Mouse (Mus musculus): ENCODE data around the gene Tmem220. TPM values are rescaled to one million over a fixed set of nuclear protein-coding genes. Genes with fewer than 3 reads are reported as not detected.

Gene Tmem220
- total and polyA plus RNA-seq, 3 experiments = 0.30 to 1.6 (median 0.36) TPM

DNA sequence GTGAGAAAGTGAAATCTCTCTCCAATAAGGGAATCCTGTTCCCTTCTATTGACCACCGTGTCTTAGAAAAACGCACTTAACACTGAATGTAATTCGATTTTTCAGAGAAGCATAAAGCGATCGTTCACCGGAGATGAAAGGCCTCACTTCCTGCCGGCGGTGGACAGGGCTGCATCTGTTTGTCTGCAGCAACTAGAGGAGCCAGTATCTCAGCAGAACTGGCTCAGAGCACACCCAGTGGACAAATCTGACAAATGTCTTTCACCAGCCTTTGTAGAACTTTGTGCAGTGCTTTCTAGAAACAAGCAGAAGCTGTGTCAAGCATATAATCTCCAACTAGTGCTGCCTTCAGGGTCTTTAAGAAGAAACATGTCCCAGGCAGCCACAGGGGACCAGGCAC is 14.5 kb upstream of the Tmem220 start:
- H3K9me3 ChIP-seq (replicated peaks; ENCODE audit: low read length) = no peaks in the 10 kb centered on the region
- dilution Hi-C loops (cut with MboI; ENCODE audit: extremely low pct_ligation_motif_present, extremely low pct_unique_long_range_greater_than_20kb, low sequenced_read_pairs) (no loop called here), in situ Hi-C loops (cut with MboI; ENCODE audit: low pct_ligation_motif_present, low pct_unique_long_range_greater_than_20kb, low sequenced_read_pairs) (loop anchor here (10.0 kb wide), 1 partner anchor 106 kb away; no protein-coding TSS in a partner anchor)
- no peak overlapping the region for H3K27ac ChIP-seq (ENCODE audit: insufficient read depth, low read depth)
- H3K4me3 ChIP-seq (replicated peaks in 1 of 3; ENCODE audit: low read depth in 2 of 3, low read length in 2 of 3, poor library complexity in 1 of 3) = no peak overlapping the region
- H3K4me1 ChIP-seq (ENCODE audit: control insufficient read depth in 1 of 2, insufficient read depth in 2 of 2) = peaks cover 0 to 3% of the 10 kb centered on the region in 2 experiments; a peak in 1 of 4 replicates
- no peak overlapping the region for H3K9ac ChIP-seq (ENCODE audit: insufficient read depth, low read depth)
- H3K27me3 ChIP-seq (replicated peaks) = peaks cover 31% of the 10 kb centered on the region
- peak; percentile 26 for DNase-seq (ENCODE audit: extremely low read depth)
- peak overlapping the region; percentile 53; the same call in 1 of the 2 replicates for H3K4me2 ChIP-seq (ENCODE audit: insufficient read depth, low read depth, poor library complexity, severe bottlenecking)
- no peaks in the 10 kb centered on the region for H3K79me2 ChIP-seq (replicated peaks; ENCODE audit: control insufficient read depth, extremely low read depth, insufficient read depth, poor library complexity, severe bottlenecking)
- TF ChIP-seq ELF1 (IDR thresholded peaks at IDR 0.05; ENCODE audit: low read depth, low read length) = peak; percentile 28; the same call in 1 of the 2 replicates
- TF ChIP-seq USF1 (IDR thresholded peaks at IDR 0.05; ENCODE audit: low read depth, low read length) = no peak
- no peak for TF ChIP-seq NRF1 (IDR thresholded peaks at IDR 0.05; ENCODE audit: low read depth, low read length)
- TF ChIP-seq RAD21 (IDR thresholded peaks at IDR 0.05; ENCODE audit: low read depth, low read length) = peak; percentile 19
- no peak for TF ChIP-seq GABPA (IDR thresholded peaks at IDR 0.05; ENCODE audit: insufficient replicate concordance, low read depth, low read length)
- peak in 1 of 2 experiments; percentile 59; a peak in 2 of 4 replicates for TF ChIP-seq CTCF (conservative IDR thresholded peaks at IDR 0.05 in 1 of 2, IDR thresholded peaks at IDR 0.05 in 1 of 2; ENCODE audit: low read depth in 2 of 2, low read length in 2 of 2)
- no peak for TF ChIP-seq MEF2A (IDR thresholded peaks at IDR 0.05; ENCODE audit: borderline replicate concordance, low read depth, low read length)
- H3K36me3 ChIP-seq (replicated peaks in 1 of 2; ENCODE audit: control insufficient read depth in 1 of 2, insufficient read depth in 1 of 2, low read length in 1 of 2) = no peaks in the 10 kb centered on the region

- H3K9me3 ChIP-seq (replicated peaks; ENCODE audit: low read length) = no peaks in the 10 kb centered on the region
- peaks cover 0 to 3% of the 10 kb centered on the region in 2 experiments; a peak in 1 of 4 replicates for H3K4me1 ChIP-seq (ENCODE audit: control insufficient read depth in 1 of 2, insufficient read depth in 2 of 2)
- no peak overlapping the region for H3K27ac ChIP-seq (ENCODE audit: insufficient read depth, low read depth)
- in situ Hi-C loops (cut with MboI; ENCODE audit: low pct_ligation_motif_present, low pct_unique_long_range_greater_than_20kb, low sequenced_read_pairs) = loop anchor here (10.0 kb wide), 1 partner anchor 107 kb away; no protein-coding TSS in a partner anchor
- no peak overlapping the region for H3K9ac ChIP-seq (ENCODE audit: insufficient read depth, low read depth)
- peaks cover 38% of the 10 kb centered on the region for H3K27me3 ChIP-seq (replicated peaks)
- H3K36me3 ChIP-seq (replicated peaks in 1 of 2; ENCODE audit: control insufficient read depth in 1 of 2, insufficient read depth in 1 of 2, low read length in 1 of 2) = no peaks in the 10 kb centered on the region
- no peak overlapping the region for H3K4me3 ChIP-seq (replicated peaks in 1 of 3; ENCODE audit: low read depth in 2 of 3, low read length in 2 of 3, poor library complexity in 1 of 3)
- H3K79me2 ChIP-seq (replicated peaks; ENCODE audit: control insufficient read depth, extremely low read depth, insufficient read depth, poor library complexity, severe bottlenecking) = no peaks in the 10 kb centered on the region
- H3K4me2 ChIP-seq (ENCODE audit: insufficient read depth, low read depth, poor library complexity, severe bottlenecking) = no peak overlapping the region
- dilution Hi-C loops (cut with MboI; ENCODE audit: extremely low pct_ligation_motif_present, extremely low pct_unique_long_range_greater_than_20kb, low sequenced_read_pairs) = no loop called here
- TF ChIP-seq SMC3 (IDR thresholded peaks at IDR 0.05; ENCODE audit: low read depth, low read length) (no peak), NRF1 (IDR thresholded peaks at IDR 0.05; ENCODE audit: low read depth, low read length) (no peak), MEF2A (IDR thresholded peaks at IDR 0.05; ENCODE audit: borderline replicate concordance, low read depth, low read length) (no peak)
- DNase-seq (ENCODE audit: extremely low read depth) = no peak
Observed at GRCm38 (mm10) chr11:67011635-67012034, 13.3 kb upstream of the Tmem220 start.

DNA sequence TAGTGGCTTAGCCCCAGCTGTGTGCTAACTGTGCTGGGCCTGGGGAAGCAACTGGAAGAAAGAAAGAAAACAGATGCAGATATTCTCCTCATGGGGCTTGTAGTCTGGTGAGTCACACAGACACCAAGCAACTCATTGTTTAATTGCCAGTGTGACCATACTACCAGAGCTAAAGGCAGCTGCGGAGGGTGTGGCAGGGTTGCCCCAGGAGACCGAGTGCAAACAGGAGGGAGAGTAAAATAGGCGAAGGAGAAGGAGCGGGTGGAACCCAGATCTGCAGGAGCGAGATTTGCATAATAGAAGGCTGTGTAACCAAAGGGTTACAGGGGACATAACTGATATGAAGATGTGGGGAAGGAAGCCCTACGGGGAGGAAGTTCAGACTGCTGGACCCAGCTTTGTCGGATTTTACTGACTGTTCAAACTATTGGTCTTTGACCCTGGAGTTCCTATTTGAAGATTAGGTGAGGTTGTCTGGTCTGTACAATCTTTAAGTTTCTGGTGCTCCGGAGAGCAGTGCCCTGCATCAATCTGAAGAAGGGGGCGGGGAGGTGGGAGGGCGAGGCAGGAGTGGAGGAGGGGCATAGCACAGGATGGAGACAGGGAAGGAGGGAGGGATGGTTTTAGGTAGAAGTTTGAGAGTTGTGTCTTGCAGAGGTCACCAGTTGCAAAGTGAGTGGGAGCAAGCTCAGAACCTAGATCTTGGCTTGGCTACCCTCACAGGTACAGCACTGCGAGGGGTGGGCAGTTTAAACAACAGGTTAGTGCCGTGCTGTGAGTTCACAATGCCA is 7.0 kb upstream of the Tmem220 start:
- H3K27me3 ChIP-seq (replicated peaks) = peaks cover 53% of the 10 kb centered on the region
- dilution Hi-C loops (cut with MboI; ENCODE audit: extremely low pct_ligation_motif_present, extremely low pct_unique_long_range_greater_than_20kb, low sequenced_read_pairs) = no loop called here
- no peak overlapping the region for H3K4me3 ChIP-seq (replicated peaks in 1 of 3; ENCODE audit: low read depth in 2 of 3, low read length in 2 of 3, poor library complexity in 1 of 3)

More for the DNA sequence above, 7.0 kb upstream of the Tmem220 start:
- DNase-seq (ENCODE audit: extremely low read depth) = peak; percentile 70
- no peaks in the 10 kb centered on the region for H3K79me2 ChIP-seq (replicated peaks; ENCODE audit: control insufficient read depth, extremely low read depth, insufficient read depth, poor library complexity, severe bottlenecking)
- H3K9ac ChIP-seq (ENCODE audit: insufficient read depth, low read depth) = no peak overlapping the region
- no peaks in the 10 kb centered on the region for H3K9me3 ChIP-seq (replicated peaks; ENCODE audit: low read length)
- peak overlapping the region; percentile 6; the same call in 1 of the 2 replicates for H3K4me2 ChIP-seq (ENCODE audit: insufficient read depth, low read depth, poor library complexity, severe bottlenecking)
- TF ChIP-seq EP300 (IDR thresholded peaks at IDR 0.05; ENCODE audit: low read length) = no peak
- TF ChIP-seq CHD1 (IDR thresholded peaks at IDR 0.05; ENCODE audit: low read depth, low read length) = no peak
- TF ChIP-seq KAT2A (IDR thresholded peaks at IDR 0.05; ENCODE audit: insufficient replicate concordance, low read length) = no peak
- TF ChIP-seq ZC3H11A (IDR thresholded peaks at IDR 0.05; ENCODE audit: low read depth, low read length) = no peak
- no peak for TF ChIP-seq E2F4 (IDR thresholded peaks at IDR 0.05; ENCODE audit: insufficient replicate concordance, low read depth, low read length)
- TF ChIP-seq NRF1 (IDR thresholded peaks at IDR 0.05; ENCODE audit: low read depth, low read length) = no peak
- TF ChIP-seq ZNF384 (IDR thresholded peaks at IDR 0.05; ENCODE audit: low read depth, low read length) = no peak
- in situ Hi-C loops (cut with MboI; ENCODE audit: low pct_ligation_motif_present, low pct_unique_long_range_greater_than_20kb, low sequenced_read_pairs) = loop anchor here (10.0 kb wide), 1 partner anchor 113 kb away; no protein-coding TSS in a partner anchor
- H3K36me3 ChIP-seq (replicated peaks in 1 of 2; ENCODE audit: control insufficient read depth in 1 of 2, insufficient read depth in 1 of 2, low read length in 1 of 2) = no peaks in the 10 kb centered on the region
- H3K27ac ChIP-seq (ENCODE audit: insufficient read depth, low read depth) = no peak overlapping the region
- peaks cover 3 to 29% of the 10 kb centered on the region in 2 experiments; a peak in 2 of 4 replicates for H3K4me1 ChIP-seq (ENCODE audit: control insufficient read depth in 1 of 2, insufficient read depth in 2 of 2)

All from CH12.LX (cell line).